Mouse (Mus musculus) cerebellum, postnatal 10 days (tissue): ENCODE measurements around the gene Stx18.

ENCODE experiments used
- DNase-seq, 2 experiments: peaks; one replicate each; pipeline ENCODE4 v3.0.0; 2021; ENCODE audit warnings: mixed read lengths in 2 of 2

Stx18 gene

GRCm38 (mm10) chr5:38038710-38039592 is at the start of gene Stx18:
Gene Stx18 (plus strand): TSS chr5:38038742.
- peak; percentile 90 to 92 for DNase-seq

GRCm38 (mm10) chr5:37992346-37992745 is 46.2 kb upstream of the Stx18 start:
- no peak for DNase-seq

- no peak for DNase-seq
Observed at GRCm38 (mm10) chr5:37998805-37999204, 39.7 kb upstream of the Stx18 start.

GRCm38 (mm10) chr5:38002573-38002972 is 36.0 kb upstream of the Stx18 start:
- no peak for DNase-seq

GRCm38 (mm10) chr5:38004746-38005145 is 33.8 kb upstream of the Stx18 start:
- no peak for DNase-seq

GRCm38 (mm10) chr5:38006415-38007347 is 31.9 kb upstream of the Stx18 start:
- no peak for DNase-seq

GRCm38 (mm10) chr5:38009071-38009470 is 29.5 kb upstream of the Stx18 start:
- no peak for DNase-seq

GRCm38 (mm10) chr5:38014916-38015315 is 23.6 kb upstream of the Stx18 start:
- DNase-seq: no peak

- no peak for DNase-seq
Observed at GRCm38 (mm10) chr5:38016945-38017344, 21.6 kb upstream of the Stx18 start.

- no peak for DNase-seq
Observed at GRCm38 (mm10) chr5:38027656-38028055, 10.9 kb upstream of the Stx18 start.

GRCm38 (mm10) chr5:38038274-38038673 is 268 bp upstream of the Stx18 start:
- peak; percentile 27 to 29 for DNase-seq

GRCm38 (mm10) chr5:38039796-38040195 is 1.3 kb downstream of the Stx18 start:
- no peak for DNase-seq

GRCm38 (mm10) chr5:38044923-38045322 is 6.4 kb downstream of the Stx18 start:
- DNase-seq: no peak

- peak in 1 of 2 experiments; percentile 10 for DNase-seq
Observed at GRCm38 (mm10) chr5:38048177-38048576, 9.6 kb downstream of the Stx18 start.

GRCm38 (mm10) chr5:38061051-38061450 is 22.5 kb downstream of the Stx18 start:
- no peak for DNase-seq

GRCm38 (mm10) chr5:38062709-38063108 is 24.2 kb downstream of the Stx18 start:
- DNase-seq: peak in 1 of 2 experiments; percentile 55

- no peak for DNase-seq
Observed at GRCm38 (mm10) chr5:38063339-38063738, 24.8 kb downstream of the Stx18 start.

- no peak for DNase-seq
Observed at GRCm38 (mm10) chr5:38064043-38064575, 25.6 kb downstream of the Stx18 start.

- DNase-seq: peak in 1 of 2 experiments; percentile 9
Observed at GRCm38 (mm10) chr5:38064701-38065100, 26.2 kb downstream of the Stx18 start.

GRCm38 (mm10) chr5:38065454-38065853 is 26.9 kb downstream of the Stx18 start:
- DNase-seq: no peak

GRCm38 (mm10) chr5:38066606-38067005 is 28.1 kb downstream of the Stx18 start:
- DNase-seq: peak; percentile 24 to 38

- no peak for DNase-seq
Observed at GRCm38 (mm10) chr5:38076326-38076725, 37.8 kb downstream of the Stx18 start.

GRCm38 (mm10) chr5:38078575-38078974 is 40.0 kb downstream of the Stx18 start:
- no peak for DNase-seq
